Mouse (Mus musculus) left cerebral cortex, adult 8-10 months (tissue): ENCODE measurements around the gene E2f4. TPM values are rescaled to one million over a fixed set of nuclear protein-coding genes. Genes with fewer than 3 reads are reported as not detected.

Experiments
- DNase-seq, 2 experiments: peaks; one replicate each; pipeline ENCODE4 v3.0.0; 2022; ENCODE audit warnings: low spot score in 2 of 2
- total RNA-seq, 4 experiments: library from RNA; stranded (reverse); gene quantifications; 2 replicates each; pipeline ENCODE4 v1.2.4; 2022

Gene E2f4
- total RNA-seq = 10 to 100 TPM; 31.2 to 39.0 (median 34.8) TPM

GRCm38 (mm10) chr8:105297511-105298192 is at the start of gene E2f4:
E2f4 (plus strand) TSS chr8:105297663.
- peak; percentile 72 to 90 for DNase-seq

- no peak for DNase-seq
Measured at GRCm38 (mm10) chr8:105251954-105252353, 45.5 kb upstream of the E2f4 start.

- no peak for DNase-seq
Measured at GRCm38 (mm10) chr8:105252680-105253537, 44.6 kb upstream of the E2f4 start.

- DNase-seq = no peak
Measured at GRCm38 (mm10) chr8:105253766-105254151, 43.7 kb upstream of the E2f4 start.

- DNase-seq = peak; percentile 74 to 82
Measured at GRCm38 (mm10) chr8:105254152-105254965, 43.1 kb upstream of the E2f4 start.

GRCm38 (mm10) chr8:105254966-105255350 is 42.5 kb upstream of the E2f4 start, which contains the start of gene B3gnt9:
B3gnt9 (minus strand) TSS chr8:105255153.
- no peak for DNase-seq

- DNase-seq = no peak
Measured at GRCm38 (mm10) chr8:105257318-105258114, 39.9 kb upstream of the E2f4 start.

- DNase-seq = no peak
Measured at GRCm38 (mm10) chr8:105258911-105259720, 38.3 kb upstream of the E2f4 start.

GRCm38 (mm10) chr8:105259721-105260320 is 37.6 kb upstream of the E2f4 start:
- DNase-seq = no peak

GRCm38 (mm10) chr8:105260371-105261099 is 36.9 kb upstream of the E2f4 start:
- DNase-seq = no peak

- no peak for DNase-seq
Measured at GRCm38 (mm10) chr8:105261326-105261980, 36.0 kb upstream of the E2f4 start.

- DNase-seq = no peak
Measured at GRCm38 (mm10) chr8:105263244-105263912, 34.1 kb upstream of the E2f4 start.

- no peak for DNase-seq
Measured at GRCm38 (mm10) chr8:105264024-105264982, 33.2 kb upstream of the E2f4 start, which contains the start of the genes Tradd and Fbxl8. Tradd (minus strand) TSS chr8:105264609. Fbxl8 (plus strand) TSS chr8:105264648.

GRCm38 (mm10) chr8:105265128-105265527 is 32.3 kb upstream of the E2f4 start:
- DNase-seq = no peak

- DNase-seq = no peak
Measured at GRCm38 (mm10) chr8:105266775-105267174, 30.7 kb upstream of the E2f4 start.

GRCm38 (mm10) chr8:105268342-105269074 is 29.0 kb upstream of the E2f4 start:
- DNase-seq = peak in 1 of 2 experiments; percentile 89
